Mouse (Mus musculus): ENCODE results near the gene Arl2.

GRCm38 (mm10) chr19:6182534-6182933 lies 41.2 kb upstream of the Arl2 start:
- TF ChIP-seq USF1 (IDR thresholded peaks at IDR 0.05; ENCODE audit: low read depth) = no peak
- TF ChIP-seq SRF (IDR thresholded peaks at IDR 0.05; ENCODE audit: control insufficient read depth, insufficient read length, low read depth) = no peak
- TF ChIP-seq MYOG (IDR thresholded peaks at IDR 0.05; ENCODE audit: control insufficient read depth in 1 of 3, insufficient read depth in 1 of 3, insufficient read length in 2 of 3, low read depth in 2 of 3) = no peak
- TF ChIP-seq TCF12 (IDR thresholded peaks at IDR 0.05; ENCODE audit: insufficient read depth, poor library complexity, severe bottlenecking) = no peak
- TF ChIP-seq MYOD1 (IDR thresholded peaks at IDR 0.05; ENCODE audit: control insufficient read depth in 1 of 3, insufficient read length in 2 of 3, low read depth in 2 of 3) = no peak
- no peak for TF ChIP-seq POLR2A (IDR thresholded peaks at IDR 0.05; ENCODE audit: insufficient read length, low read depth)
- no peak for TF ChIP-seq POLR2AphosphoS2 (IDR thresholded peaks at IDR 0.05; ENCODE audit: insufficient read length, low read depth)
- no peak for TF ChIP-seq MAX (IDR thresholded peaks at IDR 0.05; ENCODE audit: low read depth)
